Mouse (Mus musculus) bone marrow macrophage, adult 2 months (primary cell): Measurements from ENCODE around the gene Gm14214. TPM values are rescaled to one million over a fixed set of nuclear protein-coding genes. Genes with fewer than 3 reads are reported as not detected.

Source experiments
- H3K27ac ChIP-seq: 2 replicates; pipeline ENCODE4 v1.5.1; 2012; ENCODE audit warnings: low read depth, low read length; ENCODE audit not compliant: insufficient read depth
- H3K4me1 ChIP-seq: 2 replicates; pipeline ENCODE4 v1.6.1; 2012; ENCODE audit warnings: low read length; ENCODE audit not compliant: control insufficient read depth, insufficient read depth
- H3K4me3 ChIP-seq: 2 replicates; pipeline ENCODE4 v1.5.1; 2012; ENCODE audit warnings: mild to moderate bottlenecking, low read length, moderate library complexity; ENCODE audit not compliant: insufficient read depth
- CTCF ChIP-seq: IDR thresholded peaks from 2 replicates; pipeline ENCODE4 v1.5.1; 2012; ENCODE audit warnings: low read depth, mild to moderate bottlenecking, low read length, moderate library complexity
- POLR2A ChIP-seq: IDR thresholded peaks from 2 replicates; pipeline ENCODE4 v1.6.1; 2012; ENCODE audit warnings: mild to moderate bottlenecking, low read depth, low read length, borderline replicate concordance
- polyA plus RNA-seq: library from polyadenylated mRNA; stranded (reverse); fragments of >200 nt; gene quantifications from 2 replicates; pipeline ENCODE4 v1.2.4, GENCODE M21; 2012; ENCODE audit not compliant: missing spikeins, insufficient read depth, insufficient read length

The Gm14214 gene
- polyA plus RNA-seq, 1 experiment, result not detected

- peaks cover 21% of the 10 kb centered on the region for H3K4me1 ChIP-seq
- H3K4me3 ChIP-seq, result no peak overlapping the region
- H3K27ac ChIP-seq, result no peak overlapping the region
- TF ChIP-seq CTCF (no peak), POLR2A (no peak)
Observed at GRCm38 (mm10) chr2:154782361-154782760, 12.5 kb upstream of the Gm14214 start.

DNA sequence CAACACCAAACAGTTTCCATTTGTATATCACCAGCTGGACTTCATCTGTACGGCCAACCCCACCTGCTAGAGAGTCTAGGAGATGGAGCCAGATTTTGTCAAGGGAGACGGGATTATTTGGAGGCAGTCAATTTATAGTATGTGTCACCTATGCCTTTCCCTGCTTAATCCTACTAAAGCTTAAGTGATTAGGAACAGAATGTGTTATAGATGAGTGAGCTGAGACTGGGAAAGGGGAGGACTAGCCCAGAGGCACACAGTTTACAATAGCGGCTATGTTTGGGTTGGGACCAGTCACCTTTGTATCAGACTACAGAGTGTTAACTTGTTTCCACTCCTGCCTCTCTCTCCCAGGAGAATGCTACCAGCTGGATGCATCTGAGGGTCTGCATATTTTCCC, 9.8 kb upstream of the Gm14214 start:
- TF ChIP-seq CTCF, result no peak
- no peak for TF ChIP-seq POLR2A
- Histone ChIP-seq H3K27ac (no peak overlapping the region), H3K4me3 (no peak overlapping the region), H3K4me1 (peaks cover 2% of the 10 kb centered on the region)

DNA sequence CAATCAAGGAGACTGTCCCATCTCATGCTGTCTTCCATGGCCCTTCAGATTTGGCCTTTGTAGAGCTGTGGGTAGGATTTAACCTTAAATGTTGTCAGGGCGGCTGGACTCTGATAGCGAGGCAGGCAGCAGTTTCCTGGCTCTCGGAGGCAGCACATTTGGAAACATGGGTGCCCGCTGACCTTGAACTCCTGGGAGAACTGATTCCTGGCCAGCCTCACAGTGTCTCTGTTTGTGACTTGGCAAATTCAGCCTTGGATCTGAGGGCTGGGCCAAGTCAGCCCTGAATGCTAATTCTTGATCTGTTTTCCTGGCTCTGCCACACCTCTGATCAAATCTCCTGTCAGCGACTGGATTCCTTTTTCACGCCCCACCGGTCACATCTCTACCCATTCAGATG, 6.7 kb upstream of the Gm14214 start:
- no peak overlapping the region for H3K27ac ChIP-seq
- peaks cover 8% of the 10 kb centered on the region for H3K4me1 ChIP-seq
- TF ChIP-seq CTCF (no peak), POLR2A (no peak)
- H3K4me3 ChIP-seq, result no peak overlapping the region

GRCm38 (mm10) chr2:154774032-154774431, 4.2 kb upstream of the Gm14214 start:
- TF ChIP-seq CTCF (no peak), POLR2A (no peak)

DNA sequence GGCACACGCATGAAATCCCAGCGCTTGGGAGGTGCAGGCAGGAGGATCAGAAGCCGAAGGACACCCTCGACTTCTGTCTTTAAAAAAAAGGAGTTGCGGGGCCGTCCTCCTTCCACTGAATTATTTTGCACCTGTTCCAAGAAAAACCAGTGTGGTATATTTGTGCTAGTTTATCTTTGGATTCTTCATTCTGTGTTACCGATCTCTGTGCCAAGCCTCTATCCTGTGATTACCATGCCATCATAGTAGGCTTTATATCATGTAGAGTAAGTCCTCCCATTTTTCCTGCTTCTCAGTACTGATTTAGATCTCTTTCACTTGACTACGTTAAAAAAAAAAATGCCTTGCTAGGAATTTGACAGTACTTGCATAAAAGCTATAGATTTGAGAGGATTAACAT, 1.8 kb upstream of the Gm14214 start:
- TF ChIP-seq POLR2A (no peak), CTCF (no peak)
- Histone ChIP-seq H3K27ac (no peak overlapping the region), H3K4me3 (no peak overlapping the region), H3K4me1 (peaks cover 23% of the 10 kb centered on the region)

More at GRCm38 (mm10) chr2:154774032-154774431, 4.2 kb upstream of the Gm14214 start:
- no peak overlapping the region for H3K27ac ChIP-seq
- H3K4me3 ChIP-seq, result no peak overlapping the region
- peaks cover 8% of the 10 kb centered on the region for H3K4me1 ChIP-seq

DNA sequence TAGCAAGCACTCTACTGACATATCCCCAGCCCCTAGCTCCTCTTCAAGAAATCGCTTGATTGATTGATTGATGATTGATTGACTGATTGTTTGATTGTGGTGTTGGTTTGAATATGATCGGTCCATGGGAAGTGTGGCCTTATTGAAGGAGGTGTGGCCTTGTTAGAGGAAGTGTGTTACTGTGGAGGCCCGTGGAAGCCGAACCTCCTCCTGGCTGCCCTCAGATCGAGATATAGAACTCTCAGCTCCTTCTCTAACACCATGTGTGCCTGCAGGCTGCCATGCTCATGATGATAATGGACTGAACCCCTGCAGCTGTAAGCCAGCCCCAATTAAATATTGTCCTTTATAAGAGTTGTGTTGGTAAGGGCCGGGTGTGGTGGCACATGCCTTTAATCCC, 2.8 kb downstream of the Gm14214 start:
- TF ChIP-seq CTCF (no peak), POLR2A (no peak)
- no peak overlapping the region for H3K27ac ChIP-seq
- no peak overlapping the region for H3K4me3 ChIP-seq
- H3K4me1 ChIP-seq, result peaks cover 30% of the 10 kb centered on the region

- Histone ChIP-seq H3K27ac (peak overlapping the region; percentile 53), H3K4me1 (peaks cover 30% of the 10 kb centered on the region), H3K4me3 (no peak overlapping the region)
- TF ChIP-seq CTCF, result no peak
- no peak for TF ChIP-seq POLR2A
Observed at GRCm38 (mm10) chr2:154765554-154766008, 4.2 kb downstream of the Gm14214 start.

GRCm38 (mm10) chr2:154764828-154765497, 4.9 kb downstream of the Gm14214 start:
- no peak overlapping the region for H3K4me3 ChIP-seq
- peak overlapping the region; percentile 44 for H3K27ac ChIP-seq
- H3K4me1 ChIP-seq, result peaks cover 30% of the 10 kb centered on the region
- TF ChIP-seq CTCF (no peak), POLR2A (no peak)

- H3K4me3 ChIP-seq, result no peak overlapping the region
- H3K4me1 ChIP-seq, result peaks cover 23% of the 10 kb centered on the region
- no peak for TF ChIP-seq CTCF
- TF ChIP-seq POLR2A, result no peak
- no peak overlapping the region for H3K27ac ChIP-seq
Observed at GRCm38 (mm10) chr2:154763226-154763625, 6.6 kb downstream of the Gm14214 start.

GRCm38 (mm10) chr2:154758454-154758853, 11.4 kb downstream of the Gm14214 start:
- Histone ChIP-seq H3K4me1 (no peaks in the 10 kb centered on the region), H3K4me3 (no peak overlapping the region), H3K27ac (no peak overlapping the region)
- TF ChIP-seq POLR2A (no peak), CTCF (no peak)
